Mouse (Mus musculus): ENCODE data around the gene Pck2.

DNA sequence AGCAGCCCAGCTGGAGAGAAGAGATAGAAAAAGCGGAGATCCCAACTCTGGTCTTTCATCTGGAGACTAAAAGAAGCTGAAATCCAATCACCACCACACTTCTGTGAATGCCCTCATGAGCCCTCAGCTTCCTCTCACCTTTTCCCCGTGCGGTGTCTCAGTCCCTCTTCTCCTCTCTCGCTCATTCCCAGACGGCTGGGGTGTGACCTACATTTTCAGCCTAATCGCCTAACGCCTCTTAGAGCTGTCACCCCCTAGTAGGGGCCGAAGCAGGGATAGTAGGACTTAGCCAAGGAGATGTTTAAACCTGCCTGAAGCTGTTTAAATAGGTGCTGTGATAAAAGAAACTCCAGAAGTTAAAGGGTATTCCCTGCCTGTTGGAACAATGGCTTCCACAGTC lies 15.3 kb upstream of the Pck2 start, which contains the start of gene Nrl:
- TF ChIP-seq EP300 (optimal IDR thresholded peaks at IDR 0.05): no peak
- TF ChIP-seq CTCF (IDR thresholded peaks at IDR 0.05; ENCODE audit: low read depth): no peak
